Mouse (Mus musculus): ENCODE data around the gene 1700009N14Rik.

1700009N14Rik gene

DNA sequence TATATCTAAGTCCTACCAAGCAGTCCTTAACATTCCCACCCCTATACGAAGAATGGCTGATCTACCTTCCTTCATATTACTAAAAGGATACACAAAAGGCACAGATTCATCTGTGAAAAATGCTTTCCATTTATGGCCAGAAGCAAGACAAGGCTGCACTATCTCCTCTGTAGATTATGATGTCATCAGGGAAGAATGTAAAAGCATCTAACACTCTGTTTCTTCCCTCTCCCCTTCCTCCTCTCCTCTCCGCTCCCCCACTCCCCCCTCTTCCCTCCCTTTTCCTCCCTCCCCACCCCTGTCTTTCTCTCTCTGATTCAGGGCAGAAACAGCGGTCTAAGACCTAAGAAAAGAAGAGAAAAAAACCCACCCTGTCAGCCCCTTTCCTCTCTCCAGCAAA lies at the start of gene 1700009N14Rik:
TSS of gene 1700009N14Rik (plus strand) at position 227 of the 400 bp plus-strand sequence.
- DNase-seq (ENCODE audit: low read depth, low spot score), result no peak

GRCm38 (mm10) chr4:39437870-39438367 lies 12.2 kb upstream of the 1700009N14Rik start:
- DNase-seq (ENCODE audit: low read depth, low spot score), result no peak

GRCm38 (mm10) chr4:39474291-39474690 lies 24.2 kb downstream of the 1700009N14Rik start:
- DNase-seq (ENCODE audit: low read depth, low spot score), result no peak

- no peak for DNase-seq (ENCODE audit: low read depth, low spot score)
These were observed 36.3 kb downstream of the 1700009N14Rik start for GRCm38 (mm10) chr4:39486393-39486792.

- DNase-seq (ENCODE audit: low read depth, low spot score), result no peak
These were observed 43.5 kb downstream of the 1700009N14Rik start for GRCm38 (mm10) chr4:39493596-39493995.

- DNase-seq (ENCODE audit: low read depth, low spot score), result no peak
These were observed 45.8 kb downstream of the 1700009N14Rik start for GRCm38 (mm10) chr4:39495875-39496274.

Data from ZHBTc4 (cell line).